Mouse (Mus musculus) liver, embryonic 14.5 days (tissue): ENCODE measurements around the gene Psmd5. TPM values are rescaled to one million over a fixed set of nuclear protein-coding genes. Genes with fewer than 3 reads are reported as not detected.
A peak's percentile ranks its signal among the peaks of the same experiment; 100 is the strongest.
"Not testable (repeated sequence)": the region's sequence is repeated elsewhere in the genome, so short reads cannot be mapped to it uniquely, and the experiment has no call there.

Source experiments
- ATAC-seq: fragments of 200-750 bp; cut with Nextera tagmentation; 2 replicates; pipeline ENCODE4 v1.8.0; 2017; ENCODE audit warnings: moderate number of reproducible peaks, mild to moderate bottlenecking, moderate library complexity; ENCODE audit not compliant: insufficient read depth
- DNase-seq, 3 experiments: peaks; one replicate each; pipeline ENCODE4 v3.0.0-alpha.2; 2012 to 2013; ENCODE audit warnings: low read depth in 3 of 3, low spot score in 3 of 3
- H3K27ac ChIP-seq: fragments of 300-500 bp; sonication (generic); 2 replicates; pipeline ENCODE4 v1.5.1; 2014; ENCODE audit warnings: moderate library complexity, mild to moderate bottlenecking, control low read depth, inconsistent platforms
- H3K27me3 ChIP-seq: fragments of 300-500 bp; sonication (generic); 2 replicates; pipeline ENCODE4 v1.6.1; 2014; ENCODE audit warnings: mild to moderate bottlenecking, low read length, moderate library complexity; ENCODE audit not compliant: control insufficient read depth, insufficient read depth
- H3K36me3 ChIP-seq: fragments of 300-500 bp; sonication (generic); replicated peaks from 2 replicates; pipeline ENCODE4 v1.6.1; 2014; ENCODE audit warnings: low read depth; ENCODE audit not compliant: control insufficient read depth, insufficient read depth
- H3K4me1 ChIP-seq, 2 experiments: fragments of 200-500 bp in 1 of 2; fragments of 300-500 bp in 1 of 2; sonication (generic) in 1 of 2; replicated peaks; 2 replicates each; pipeline ENCODE4 v1.6.1; 2012 to 2014; ENCODE audit warnings: antibody characterized with exemption in 1 of 2, inconsistent platforms in 1 of 2, low read length in 1 of 2; ENCODE audit not compliant: control insufficient read depth in 2 of 2, insufficient read depth in 2 of 2
- H3K4me2 ChIP-seq: fragments of 300-500 bp; sonication (generic); 2 replicates; pipeline ENCODE4 v1.6.1; 2014; ENCODE audit warnings: low read depth, mild to moderate bottlenecking, control low read depth, moderate library complexity
- H3K4me3 ChIP-seq, 2 experiments: fragments of 200-500 bp in 1 of 2; fragments of 300-500 bp in 1 of 2; sonication (generic) in 1 of 2; 2 replicates each; pipeline ENCODE4 v1.5.1; 2012 to 2014; ENCODE audit warnings: low read depth in 2 of 2, low read length in 2 of 2, mild to moderate bottlenecking in 2 of 2, control low read depth in 1 of 2, inconsistent platforms in 1 of 2, moderate library complexity in 1 of 2; ENCODE audit not compliant: insufficient read depth in 1 of 2
- H3K9ac ChIP-seq: fragments of 300-500 bp; sonication (generic); replicated peaks from 2 replicates; pipeline ENCODE4 v1.6.1; 2014; ENCODE audit warnings: mild to moderate bottlenecking, control low read depth, moderate library complexity
- H3K9me3 ChIP-seq: fragments of 300-500 bp; sonication (generic); 2 replicates; pipeline ENCODE4 v1.6.1; 2016; ENCODE audit warnings: low read length, mixed read lengths; ENCODE audit not compliant: control insufficient read depth
- CTCF ChIP-seq: IDR thresholded peaks from 2 replicates; pipeline ENCODE4 v1.5.1; 2016; ENCODE audit warnings: antibody characterized with exemption, low read depth, control low read depth
- EP300 ChIP-seq: IDR thresholded peaks from 2 replicates; pipeline ENCODE4 v1.6.1; 2016; ENCODE audit warnings: antibody characterized with exemption, low read depth
- WGBS: fragments of 180-500 bp; shearing (Covaris S2); extraction: QIAGEN DNeasy Blood & Tissue Kit; methylation state at CpG from one replicate; pipeline ENCODE4 v1.1.7; 2014; ENCODE audit not compliant: insufficient replicate concordance; 5-methylcytosine and 5-hydroxymethylcytosine counted together
- polyA plus RNA-seq, 2 experiments: library from polyadenylated mRNA; depleted of rRNA in 1 of 2; stranded (reverse) in 1 of 2; unstranded in 1 of 2; fragments of >200 nt; fragmentation: Nextera tagmentation in 1 of 2; extraction: Ambion mirVana in 1 of 2; gene quantifications; 2 replicates each; pipeline versions ENCODE4 v1.2.1 to v1.2.3; 2012 to 2014

Psmd5 gene
- polyA plus RNA-seq, 2 experiments = 36.5 to 84.1 TPM

DNA sequence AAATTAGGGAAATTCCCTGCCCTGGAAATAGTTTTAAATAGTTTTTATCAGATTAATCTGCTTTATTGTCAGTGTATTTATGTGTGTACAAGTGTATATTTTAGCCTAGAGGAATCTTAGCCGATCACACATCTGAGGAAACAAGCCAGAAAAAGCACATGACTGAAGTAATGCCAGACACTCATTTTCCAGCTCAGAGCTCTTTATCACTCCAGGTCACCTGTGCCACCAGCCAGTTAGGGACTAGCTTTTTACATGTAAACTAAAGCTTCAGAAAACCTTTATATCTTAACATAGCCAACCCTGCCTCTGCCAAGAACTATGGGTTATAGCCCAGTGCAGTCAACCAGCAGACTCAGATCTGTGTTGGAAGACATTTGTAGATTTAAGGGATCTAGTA is 70.0 kb downstream of the Psmd5 start:
- Histone ChIP-seq H3K27ac (peak overlapping the region; percentile 91), H3K4me1 (peaks cover 51 to 52% of the 10 kb centered on the region in 2 experiments), H3K27me3 (no peaks in the 10 kb centered on the region), H3K9ac (peak overlapping the region; percentile 54), H3K36me3 (peaks cover 56% of the 10 kb centered on the region), H3K4me2 (peak overlapping the region; percentile 87), H3K4me3 (peak overlapping the region in 1 of 2 experiments; percentile 83; a peak in 2 of 4 replicates), H3K9me3 (no peaks in the 10 kb centered on the region)
- no peak for TF ChIP-seq CTCF
- TF ChIP-seq EP300 = peak; percentile 76
- ATAC-seq (peak; percentile 46), DNase-seq (peak; percentile 65 to 77 (median 75))
- 15% methylated on average over 1 of the region's 1 CpGs for WGBS

DNA sequence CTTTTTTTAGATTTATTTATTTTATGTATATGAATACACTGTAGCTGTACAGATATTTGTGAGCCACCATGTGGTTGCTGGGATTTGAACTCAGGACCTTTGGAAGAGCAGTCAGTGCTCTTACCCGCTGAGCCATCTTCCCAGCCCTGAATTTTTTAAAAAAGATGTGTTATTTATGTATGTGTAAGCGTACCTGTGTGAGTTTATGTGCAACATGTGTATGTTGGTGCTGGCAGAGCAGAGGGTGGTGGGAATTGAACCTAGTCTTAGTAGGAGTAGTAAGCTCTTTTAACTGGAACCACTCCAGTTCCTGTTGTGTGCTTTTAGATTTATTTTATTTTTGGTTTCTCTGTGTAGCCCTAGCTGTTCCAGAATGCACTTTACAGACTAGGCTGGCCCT is 70.6 kb downstream of the Psmd5 start:
- ATAC-seq (no peak), DNase-seq (no peak)
- 70% methylated on average over 2 of the region's 2 CpGs for WGBS
- H3K4me1 ChIP-seq = peaks cover 45 to 48% of the 10 kb centered on the region in 2 experiments
- H3K4me2 ChIP-seq = peak overlapping the region; percentile 87
- peaks cover 49% of the 10 kb centered on the region for H3K36me3 ChIP-seq
- no peaks in the 10 kb centered on the region for H3K27me3 ChIP-seq
- no peak for TF ChIP-seq EP300
- no peak for TF ChIP-seq CTCF
- peak overlapping the region; percentile 33 to 83; a peak in 3 of 4 replicates for H3K4me3 ChIP-seq
- peak overlapping the region; percentile 91 for H3K27ac ChIP-seq
- H3K9ac ChIP-seq = peak overlapping the region; percentile 63
- no peaks in the 10 kb centered on the region for H3K9me3 ChIP-seq

DNA sequence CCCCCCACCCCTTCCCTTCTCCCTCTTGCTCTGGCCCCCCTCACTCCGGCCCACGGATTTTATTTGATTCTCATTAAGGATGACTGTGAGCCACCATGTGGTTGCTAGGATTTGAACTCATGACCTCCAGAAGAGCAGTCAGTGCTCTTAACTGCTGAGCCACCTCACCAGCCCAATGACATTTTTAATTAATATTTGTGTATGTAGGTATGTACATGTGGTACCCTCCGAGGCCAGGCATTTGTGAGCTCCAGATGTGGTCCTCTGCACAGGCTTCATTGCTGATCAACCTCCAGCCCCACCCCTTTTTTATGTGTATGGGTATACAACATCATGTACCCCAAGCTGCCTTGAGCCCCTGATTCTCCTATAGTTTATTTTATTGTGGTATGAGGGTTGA is 71.0 kb downstream of the Psmd5 start:
- peak overlapping the region; percentile 91 for H3K27ac ChIP-seq
- peak overlapping the region; percentile 87 for H3K4me2 ChIP-seq
- WGBS = 59% methylated on average over 3 of the region's 3 CpGs
- H3K4me3 ChIP-seq = peak overlapping the region; percentile 83 to 87
- TF ChIP-seq CTCF (no peak), EP300 (no peak)
- ATAC-seq (no peak), DNase-seq (no peak)
- H3K9me3 ChIP-seq = no peaks in the 10 kb centered on the region
- H3K9ac ChIP-seq = peak overlapping the region; percentile 63
- H3K27me3 ChIP-seq = no peaks in the 10 kb centered on the region
- peaks cover 45% of the 10 kb centered on the region for H3K36me3 ChIP-seq
- peaks cover 45 to 47% of the 10 kb centered on the region in 2 experiments for H3K4me1 ChIP-seq

DNA sequence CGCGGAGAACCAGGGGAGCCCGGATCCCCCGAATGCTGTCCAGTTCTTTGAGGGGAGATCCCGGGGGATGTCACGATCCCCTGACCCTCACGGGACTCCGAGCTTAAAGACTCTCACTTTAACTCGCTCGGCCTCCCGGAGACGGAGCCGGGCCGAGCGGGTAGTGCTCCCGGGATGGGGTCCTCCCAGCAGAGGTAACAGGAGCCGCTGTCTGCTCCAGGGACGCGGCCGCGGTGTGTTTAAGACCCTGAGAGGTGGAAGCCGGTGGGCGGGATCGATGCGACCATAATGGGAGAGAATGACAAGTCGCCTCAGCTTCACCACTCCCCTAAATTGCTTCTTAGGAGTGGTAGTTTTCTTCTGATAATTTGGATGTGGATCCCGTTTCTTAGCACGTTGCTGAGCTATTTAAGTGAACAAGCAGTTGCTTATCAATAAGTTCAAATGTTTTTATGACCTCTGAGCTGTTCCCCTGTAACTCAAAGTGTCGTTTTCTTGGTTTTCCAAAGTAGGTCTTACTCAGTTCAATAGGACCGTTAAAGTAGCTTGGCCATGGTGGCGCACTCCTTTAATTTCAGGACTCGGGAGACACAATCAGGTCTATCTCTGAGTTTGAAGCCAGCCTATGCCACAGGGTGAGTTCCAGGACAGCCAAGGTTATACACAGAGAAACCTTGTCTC is 72.1 kb downstream of the Psmd5 start:
- H3K9me3 ChIP-seq, DNase-seq, H3K27me3 ChIP-seq: not testable (repeated sequence)
- peak overlapping the region; percentile 97 for H3K9ac ChIP-seq
- H3K36me3 ChIP-seq = peaks cover 36% of the 10 kb centered on the region
- H3K27ac ChIP-seq = peak overlapping the region; percentile 92
- peaks cover 44 to 46% of the 10 kb centered on the region in 2 experiments for H3K4me1 ChIP-seq
- peak overlapping the region; percentile 87 for H3K4me2 ChIP-seq
- peak; percentile 44 for ATAC-seq
- peak overlapping the region; percentile 83 to 87 for H3K4me3 ChIP-seq
- under 1% methylated on average over 26 of the region's 32 CpGs for WGBS

DNA sequence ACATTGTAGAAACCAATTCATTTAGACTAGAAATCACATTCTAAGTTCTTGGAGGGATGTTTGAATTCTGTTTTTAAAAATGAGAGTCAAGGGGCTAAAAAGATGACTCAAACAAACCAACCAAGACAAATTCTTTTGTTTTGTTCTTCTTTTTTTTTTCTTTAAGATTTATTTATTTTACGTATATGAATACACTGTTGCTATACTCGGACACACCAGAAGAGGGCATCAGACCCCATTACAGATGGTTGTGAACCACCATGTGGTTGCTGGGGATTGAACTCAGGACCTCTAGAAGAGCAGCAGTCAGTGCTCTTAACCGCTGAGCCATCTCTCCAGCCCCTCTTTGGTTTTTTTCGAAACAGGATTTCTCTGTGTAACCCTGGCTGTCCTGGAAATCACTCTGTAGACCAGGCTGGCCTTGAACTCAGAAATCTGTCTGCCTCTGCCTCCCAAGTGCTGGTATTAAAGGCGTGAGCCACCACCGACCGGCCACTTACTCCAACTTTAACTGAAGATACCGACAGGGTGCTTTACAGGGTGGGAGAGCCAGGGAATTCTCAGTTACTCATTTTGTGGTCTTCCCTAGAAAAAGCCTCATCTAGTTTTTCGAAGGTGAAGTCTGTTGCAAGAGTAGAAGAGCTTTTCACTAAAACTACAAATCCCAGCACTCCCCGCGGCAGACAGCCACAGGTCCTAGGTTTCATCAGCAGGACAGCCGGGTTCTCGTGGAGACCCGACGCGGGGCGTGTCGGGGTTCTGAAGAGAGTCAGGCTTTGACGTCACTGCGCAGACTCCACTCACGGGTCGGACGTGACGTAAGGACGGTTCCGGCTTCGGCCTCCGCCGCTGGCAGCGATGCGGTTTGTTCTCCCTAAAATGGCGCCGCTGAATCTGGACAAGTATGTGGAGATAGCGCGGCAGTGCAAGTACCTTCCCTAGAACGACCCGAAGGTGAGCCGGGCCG is 73.0 kb downstream of the Psmd5 start:
- DNase-seq = peak; percentile 99
- Histone ChIP-seq H3K4me3 (peak overlapping the region; percentile 83 to 87), H3K27me3 (no peaks in the 10 kb centered on the region), H3K9me3 (no peaks in the 10 kb centered on the region), H3K27ac (peak overlapping the region; percentile 92), H3K36me3 (peaks cover 29% of the 10 kb centered on the region), H3K4me1 (peaks cover 42 to 44% of the 10 kb centered on the region in 2 experiments), H3K9ac (peak overlapping the region; percentile 97), H3K4me2 (peak overlapping the region; percentile 87)
- peak; percentile 85 for ATAC-seq
- TF ChIP-seq CTCF = peak; percentile 50
- no peak for TF ChIP-seq EP300
- 5% methylated on average over 39 of the region's 39 CpGs for WGBS
